Mouse (Mus musculus) gastrocnemius, postnatal 10 days (tissue): ENCODE measurements around the gene Abcc8. TPM values are rescaled to one million over a fixed set of nuclear protein-coding genes. Genes with fewer than 3 reads are reported as not detected.

ENCODE experiments used
- DNase-seq: peaks from one replicate; pipeline ENCODE4 v3.0.0; 2021; ENCODE audit warnings: mixed read lengths
- total RNA-seq, 2 experiments: library from RNA; stranded (reverse); gene quantifications; 2 replicates each; pipeline ENCODE4 v1.2.3; 2021

Abcc8 gene
- total RNA-seq, 2 experiments from 2014 or later = 2.5 to 2.8 TPM

- no peak for DNase-seq
Observed at GRCm38 (mm10) chr7:46154498-46155488, 25.0 kb downstream of the Abcc8 start.

DNA sequence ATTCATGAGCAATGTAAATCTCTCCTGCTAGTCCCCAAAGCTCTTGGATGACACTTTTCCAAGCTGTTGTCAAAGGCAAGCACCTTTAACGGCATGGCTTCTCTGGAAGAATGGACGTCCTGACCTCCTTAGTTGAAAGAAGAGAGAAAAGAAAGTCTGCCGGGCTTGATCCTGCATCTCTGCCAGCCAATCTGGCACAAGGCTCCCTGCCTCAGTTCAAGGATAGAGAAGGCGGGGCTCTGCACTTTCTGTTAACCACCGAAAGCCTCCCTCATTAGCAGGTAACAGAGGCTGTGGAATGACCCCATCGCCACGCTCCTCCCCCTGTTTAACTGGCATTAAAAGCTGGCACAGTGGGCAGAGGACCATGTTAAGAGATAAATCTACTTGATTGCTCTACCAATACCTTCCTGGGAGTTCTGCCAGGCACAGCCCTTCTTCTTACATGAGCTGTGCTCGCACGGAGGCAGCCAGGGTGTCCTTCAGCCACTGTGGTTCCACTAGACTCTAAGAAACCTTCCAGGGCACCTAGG is 26.9 kb downstream of the Abcc8 start:
- DNase-seq = no peak

GRCm38 (mm10) chr7:46147417-46147816 is 32.4 kb downstream of the Abcc8 start:
- DNase-seq = no peak

- DNase-seq = no peak
Observed at GRCm38 (mm10) chr7:46146675-46147308, 33.0 kb downstream of the Abcc8 start.

- no peak for DNase-seq
Observed at GRCm38 (mm10) chr7:46144061-46144460, 35.8 kb downstream of the Abcc8 start.

DNA sequence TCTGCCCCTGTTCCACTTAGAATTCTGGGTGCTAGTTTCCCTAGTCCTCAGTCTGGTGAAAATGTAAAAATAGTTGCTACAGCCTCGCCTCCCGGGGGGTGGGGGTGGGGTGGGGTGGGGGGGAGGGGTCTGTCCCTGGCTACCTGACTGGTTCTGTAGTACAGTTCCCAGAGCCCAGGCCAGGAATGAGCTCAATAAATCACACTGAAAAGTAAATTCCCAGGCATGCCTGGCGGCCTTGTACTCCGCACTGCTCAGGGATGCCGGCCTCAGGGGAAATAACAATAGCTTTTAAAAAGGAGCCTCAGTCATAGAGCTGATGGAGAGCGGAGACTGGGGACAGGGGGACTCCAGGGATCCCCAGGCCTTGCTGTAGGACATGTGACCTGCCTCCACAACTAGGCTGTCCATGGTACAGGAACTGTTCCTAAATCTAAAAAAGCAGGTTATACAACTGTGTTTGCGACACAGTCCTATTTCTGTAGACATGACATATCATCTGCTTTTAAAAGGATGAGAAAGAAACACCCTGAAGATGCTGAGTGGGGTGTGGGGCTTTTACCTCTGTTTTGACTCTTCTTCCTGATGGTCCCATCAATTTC is 41.4 kb downstream of the Abcc8 start:
- no peak for DNase-seq

GRCm38 (mm10) chr7:46133858-46134257 is 46.0 kb downstream of the Abcc8 start:
- DNase-seq = no peak

GRCm38 (mm10) chr7:46132229-46132628 is 47.6 kb downstream of the Abcc8 start:
- DNase-seq = no peak

DNA sequence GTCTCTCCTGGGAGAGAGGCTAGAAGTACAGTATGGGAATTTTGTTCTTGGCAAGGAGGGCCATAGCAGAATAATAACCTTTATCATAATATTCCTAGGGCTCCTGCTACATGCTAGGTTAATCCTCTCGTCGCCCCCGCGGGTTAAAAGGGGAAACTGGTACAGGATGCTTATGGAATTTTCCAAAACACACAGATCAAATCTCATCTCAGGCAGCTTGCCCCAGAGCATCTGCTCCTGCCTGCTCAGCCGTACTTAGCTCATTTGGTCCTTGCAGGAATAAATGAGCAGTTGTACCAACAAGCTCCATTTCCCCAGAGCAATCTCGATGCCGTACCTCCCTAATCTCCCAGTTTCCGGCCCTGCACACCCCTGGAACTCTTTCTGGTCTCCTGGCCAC is 48.0 kb downstream of the Abcc8 start:
- no peak for DNase-seq

DNA sequence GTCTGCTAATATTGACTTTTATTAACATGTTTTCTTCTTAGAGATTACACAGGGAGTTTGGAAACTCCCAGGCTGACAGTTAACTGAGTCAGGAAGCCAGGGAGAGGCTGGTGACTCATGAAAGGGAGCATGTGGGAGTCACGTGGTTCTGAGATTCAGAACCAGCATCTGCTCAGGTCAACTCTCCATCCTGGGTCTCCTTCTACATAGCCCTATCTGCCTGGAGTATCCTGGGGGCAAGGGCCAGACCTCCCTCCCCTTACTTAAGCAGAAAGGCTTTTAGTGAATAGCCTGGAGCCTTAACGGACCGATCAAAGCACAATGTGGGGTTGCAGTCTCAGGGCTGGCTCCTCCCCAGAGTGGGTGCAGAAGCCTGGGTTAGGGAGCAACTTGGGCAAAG is 48.6 kb downstream of the Abcc8 start:
- DNase-seq = no peak

DNA sequence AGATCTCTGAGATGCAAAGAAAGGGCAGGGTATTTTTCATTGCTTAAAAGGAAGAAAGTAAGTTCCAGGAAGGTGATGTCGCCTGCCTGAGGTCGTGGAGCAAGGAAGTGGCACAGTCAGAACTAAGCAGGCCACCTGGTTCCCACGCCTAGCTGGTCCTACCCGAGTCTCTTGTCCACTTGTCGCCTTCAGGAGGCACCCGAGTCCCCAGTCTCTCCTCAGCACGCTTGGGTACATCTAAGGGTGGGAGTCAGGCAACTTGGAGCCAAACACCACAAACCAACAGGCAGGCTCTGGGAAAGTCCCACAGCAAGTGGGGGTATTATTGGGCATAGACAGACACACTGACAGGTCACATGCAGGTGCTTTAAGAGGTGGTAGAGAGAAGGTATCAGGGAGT is 49.1 kb downstream of the Abcc8 start:
- DNase-seq = no peak

GRCm38 (mm10) chr7:46129463-46130179 is 50.2 kb downstream of the Abcc8 start:
- no peak for DNase-seq

DNA sequence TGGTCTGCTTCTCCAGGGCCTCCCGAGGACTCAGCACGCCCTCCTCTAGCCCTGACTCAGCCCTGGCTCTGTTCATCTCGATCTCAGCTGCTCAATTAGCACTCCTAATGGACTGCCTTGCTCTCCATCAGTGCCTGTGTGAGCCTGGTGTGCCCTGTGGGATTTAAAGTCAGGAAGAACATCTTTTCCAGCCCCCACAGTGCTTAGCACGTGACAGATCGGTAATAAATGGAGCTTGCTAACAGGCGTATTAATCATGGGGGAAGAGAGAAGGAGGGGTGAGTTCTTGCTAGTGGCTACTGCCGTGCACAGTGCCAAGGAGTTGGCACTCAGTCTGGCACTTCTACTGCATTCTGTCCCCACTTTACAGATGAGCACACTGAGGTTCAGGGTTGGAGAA is 51.6 kb downstream of the Abcc8 start:
- DNase-seq = no peak

GRCm38 (mm10) chr7:46125340-46125739 is 54.5 kb downstream of the Abcc8 start:
- DNase-seq = no peak

GRCm38 (mm10) chr7:46124460-46124859 is 55.4 kb downstream of the Abcc8 start:
- no peak for DNase-seq

- DNase-seq = no peak
Observed at GRCm38 (mm10) chr7:46122964-46123363, 56.9 kb downstream of the Abcc8 start.

- DNase-seq = no peak
Observed at GRCm38 (mm10) chr7:46117035-46117434, 62.8 kb downstream of the Abcc8 start.

- peak; percentile 43 for DNase-seq
Observed at GRCm38 (mm10) chr7:46116118-46116581, 63.7 kb downstream of the Abcc8 start.

DNA sequence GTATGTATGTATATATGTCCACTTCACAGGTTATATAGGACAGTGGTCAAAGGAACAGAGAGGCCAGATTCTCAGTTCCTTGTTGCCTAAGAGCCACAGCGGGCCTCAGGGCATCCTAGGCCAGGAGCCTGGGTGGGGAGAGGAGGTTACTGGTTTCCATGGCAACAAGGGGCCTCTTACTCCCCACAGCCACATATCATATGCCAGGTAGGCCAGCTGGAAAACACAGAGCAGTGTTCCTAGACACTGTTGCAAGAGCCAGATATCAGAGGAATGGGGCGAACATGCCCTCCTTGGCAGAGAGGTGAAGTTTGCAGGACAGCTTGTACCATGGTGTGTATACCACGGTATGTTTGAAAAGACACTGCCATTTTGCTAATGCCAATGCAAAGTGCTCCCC is 66.4 kb downstream of the Abcc8 start:
- no peak for DNase-seq

- no peak for DNase-seq
Observed at GRCm38 (mm10) chr7:46111938-46112337, 67.9 kb downstream of the Abcc8 start.

- DNase-seq = no peak
Observed at GRCm38 (mm10) chr7:46111212-46111817, 68.5 kb downstream of the Abcc8 start.

DNA sequence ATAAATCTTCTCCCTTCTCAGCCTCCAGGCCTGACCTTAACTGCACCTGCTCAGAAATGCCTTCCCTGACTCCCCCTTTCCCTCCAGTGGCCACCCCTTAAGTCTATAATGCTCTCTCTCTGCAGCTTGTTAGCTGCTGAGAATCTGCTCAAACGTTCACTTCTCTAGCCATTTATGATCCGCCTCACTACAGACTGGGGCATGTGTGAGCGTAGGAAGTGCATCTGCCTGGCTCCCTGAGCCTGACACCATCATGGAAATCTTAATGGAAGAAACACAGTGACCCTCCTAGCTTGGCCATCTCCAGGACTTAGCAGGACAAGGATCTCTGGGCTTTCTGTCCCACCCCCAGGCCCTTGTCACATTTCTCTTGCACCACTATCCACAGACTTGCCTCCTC is 69.8 kb downstream of the Abcc8 start:
- DNase-seq = no peak
